Mouse (Mus musculus) right cerebral cortex, postnatal 4 days (tissue): ENCODE data around the gene Kiss1.
"Not testable (repeated sequence)": the region's sequence is repeated elsewhere in the genome, so short reads cannot be mapped to it uniquely, and the experiment has no call there.

Experiments used
- DNase-seq: peaks from one replicate; pipeline ENCODE4 v3.0.0-alpha.2; 2022

Kiss1 gene

DNA sequence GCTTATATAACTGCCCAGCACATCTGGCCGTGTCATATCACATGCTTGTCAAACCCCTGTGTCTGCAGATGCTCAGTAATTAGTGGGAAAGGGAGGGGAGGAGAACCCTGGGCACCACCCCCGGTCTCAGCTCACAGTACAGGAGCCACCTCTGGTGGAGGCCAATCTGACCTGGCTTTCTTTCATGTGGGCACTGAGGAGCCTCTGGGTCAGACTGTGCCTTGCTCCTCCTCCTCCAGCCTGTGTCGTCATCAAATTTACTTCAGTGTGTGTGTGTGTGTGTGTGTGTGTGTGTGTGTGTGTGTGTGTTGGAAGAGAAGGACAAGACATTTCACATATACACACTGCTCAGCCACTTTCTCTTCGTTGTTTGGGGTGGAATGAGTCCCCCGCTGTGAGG, 1.7 kb downstream of the Kiss1 start:
- no peak for DNase-seq

DNA sequence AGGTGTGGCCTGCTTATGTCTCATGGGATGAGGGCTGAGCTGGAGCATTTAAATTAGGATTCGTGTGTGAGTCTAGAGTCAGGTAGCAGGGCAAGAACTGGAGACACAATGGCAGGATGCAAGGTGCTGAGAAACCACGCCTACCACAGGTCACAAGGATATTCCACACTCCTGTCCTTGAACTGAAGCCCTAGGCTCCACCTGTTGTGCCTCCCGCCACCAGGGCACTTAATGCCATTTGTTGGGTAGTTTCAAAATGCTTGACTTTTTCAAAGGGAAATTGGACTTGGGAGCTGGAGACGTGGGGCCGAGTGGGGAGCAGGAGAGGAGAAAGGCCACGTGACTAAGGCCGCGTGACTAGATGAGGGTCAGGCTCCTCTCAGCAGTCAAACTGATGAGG, 4.3 kb downstream of the Kiss1 start:
- no peak for DNase-seq

DNA sequence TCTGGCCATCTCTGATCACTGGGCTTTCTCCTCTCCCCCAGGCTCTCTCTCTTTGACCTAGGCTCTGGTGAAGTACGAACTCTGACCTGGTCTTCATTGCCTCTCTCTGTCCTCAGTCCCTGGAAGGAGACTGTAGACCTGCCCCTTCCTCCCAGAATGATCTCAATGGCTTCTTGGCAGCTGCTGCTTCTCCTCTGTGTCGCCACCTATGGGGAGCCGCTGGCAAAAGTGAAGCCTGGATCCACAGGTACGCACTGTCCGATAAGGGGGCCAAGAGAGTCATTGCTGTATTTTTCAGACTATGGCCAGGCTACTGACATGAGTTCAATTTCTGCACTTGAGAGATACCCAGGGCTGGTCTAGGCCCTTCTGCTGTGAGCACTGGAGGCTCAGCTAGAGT, 5.4 kb downstream of the Kiss1 start:
- no peak for DNase-seq

DNA sequence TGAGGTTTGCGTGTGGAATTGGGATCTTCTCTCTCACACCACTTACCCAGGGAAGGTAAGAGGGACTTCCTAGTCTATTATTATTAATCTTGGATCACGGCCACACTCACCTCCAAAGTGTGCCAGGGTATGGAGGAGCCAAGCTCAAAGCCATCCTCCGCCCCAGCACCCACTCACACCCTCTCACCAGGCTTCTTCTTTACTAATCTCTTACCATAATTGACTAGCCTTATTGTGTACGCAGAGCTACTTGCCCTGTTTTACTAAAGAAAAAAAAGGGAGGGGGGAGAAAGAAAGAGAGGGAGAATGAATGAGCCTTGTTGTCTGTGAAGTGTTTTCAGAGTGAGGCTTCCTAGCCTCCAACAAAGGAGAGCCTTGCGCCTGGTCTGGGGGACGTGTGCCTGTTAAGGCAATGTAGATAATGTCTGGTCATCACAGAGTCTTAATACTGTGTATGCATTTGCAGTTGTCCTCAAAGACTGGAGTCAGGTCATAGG, 6.7 kb downstream of the Kiss1 start:
- no peak for DNase-seq

DNA sequence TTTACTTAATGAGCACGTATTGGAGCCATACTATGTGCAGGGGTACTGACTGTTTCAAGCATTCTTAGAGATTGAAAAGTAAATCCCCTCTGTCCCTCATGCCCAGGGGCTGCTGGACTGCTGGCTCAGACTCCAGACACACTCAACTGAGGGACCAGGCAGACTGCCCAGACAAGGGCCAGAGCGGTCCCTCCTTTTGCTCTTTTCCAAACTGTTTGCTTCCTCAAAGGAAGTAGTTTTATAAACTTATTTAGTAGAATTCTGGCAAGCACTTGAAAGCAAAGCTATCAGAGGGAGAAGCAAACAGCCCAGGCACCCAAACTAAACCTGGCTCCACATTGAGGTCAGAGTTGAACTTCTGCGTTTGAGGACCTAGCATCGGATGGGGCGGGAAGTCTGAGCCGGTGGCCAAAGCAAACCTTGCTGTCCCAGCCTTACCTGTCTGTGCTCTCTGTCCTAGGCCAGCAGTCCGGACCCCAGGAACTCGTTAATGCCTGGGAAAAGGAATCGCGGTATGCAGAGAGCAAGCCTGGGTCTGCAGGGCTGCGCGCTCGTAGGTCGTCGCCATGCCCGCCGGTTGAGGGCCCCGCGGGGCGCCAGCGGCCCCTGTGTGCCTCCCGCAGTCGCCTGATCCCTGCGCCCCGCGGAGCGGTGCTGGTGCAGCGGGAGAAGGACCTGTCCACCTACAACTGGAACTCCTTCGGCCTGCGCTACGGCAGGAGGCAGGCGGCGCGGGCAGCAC, 7.4 kb downstream of the Kiss1 start:
- DNase-seq: peak; percentile 41

DNA sequence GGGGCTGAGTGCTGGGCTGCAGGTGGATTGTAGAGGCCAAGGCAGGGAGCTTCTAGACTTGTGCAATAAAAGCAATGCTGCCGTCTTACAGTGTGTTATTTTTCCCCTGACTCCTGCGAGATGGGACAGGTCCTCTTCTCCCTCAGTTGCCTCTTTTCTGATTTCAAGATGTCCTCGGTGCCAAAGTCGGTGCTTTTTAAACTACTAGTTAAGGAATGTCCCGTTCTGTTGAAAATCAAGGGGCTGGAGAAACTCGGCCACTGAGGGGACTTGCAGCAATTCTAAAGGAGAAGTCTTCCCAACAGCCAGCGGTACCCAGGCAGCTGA, 7.9 kb downstream of the Kiss1 start:
- DNase-seq: no peak

DNA sequence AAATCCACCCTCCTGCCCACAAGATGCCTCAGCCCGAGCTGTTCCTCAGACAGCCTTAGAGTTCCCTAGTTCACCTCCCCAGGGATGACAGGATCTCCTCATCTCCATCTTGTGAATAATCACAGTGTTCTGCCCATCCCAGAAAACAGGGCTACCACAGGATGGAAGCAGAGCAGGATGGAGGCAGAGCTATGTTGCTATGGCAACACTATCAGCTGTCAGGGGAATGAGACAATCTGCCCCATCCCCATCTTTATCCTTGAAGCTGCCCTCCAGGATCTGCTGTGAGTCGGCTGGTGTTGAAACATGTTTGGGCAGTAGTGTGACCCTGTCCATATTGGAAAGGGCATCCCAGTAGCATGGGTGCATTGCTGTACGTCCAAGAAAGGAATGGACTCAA, 9.5 kb downstream of the Kiss1 start:
- DNase-seq: no peak

DNA sequence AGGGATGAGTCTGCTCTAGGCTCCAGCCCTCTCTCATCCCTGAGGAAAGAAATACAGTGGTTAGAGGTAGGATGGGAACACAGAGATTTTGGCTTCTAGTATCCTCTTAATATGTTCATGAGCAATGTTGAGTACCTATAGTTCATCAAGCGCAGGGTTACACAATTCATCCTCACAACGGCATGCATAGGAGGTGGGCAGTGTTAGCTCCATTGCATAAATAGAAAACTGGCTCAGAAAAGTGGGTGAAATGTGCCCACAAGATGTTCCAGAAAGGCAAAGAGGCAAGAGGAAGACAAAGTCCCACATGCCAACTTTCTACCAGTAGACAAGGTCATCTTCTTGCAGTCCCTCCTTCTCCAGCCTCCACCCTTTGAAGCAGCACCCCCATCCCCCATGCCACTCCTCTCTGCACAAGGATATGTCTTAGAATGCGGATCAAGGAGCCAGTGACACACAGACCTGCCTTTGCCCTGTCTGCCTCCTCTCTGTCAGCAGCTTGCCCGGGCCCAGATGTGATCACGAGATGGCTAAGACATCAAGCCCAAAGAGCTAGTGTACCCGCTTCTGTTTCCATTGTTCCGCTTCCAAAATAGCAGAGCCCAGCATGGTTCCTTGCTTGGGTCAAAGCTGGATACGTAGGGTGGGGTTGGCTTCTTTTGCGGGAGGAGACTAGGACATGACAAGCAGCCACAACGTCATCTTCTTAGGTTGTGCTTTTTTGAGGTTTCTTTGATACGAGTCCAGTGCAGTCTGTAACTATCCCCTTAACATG, 11.2 kb downstream of the Kiss1 start:
- DNase-seq: no peak

DNA sequence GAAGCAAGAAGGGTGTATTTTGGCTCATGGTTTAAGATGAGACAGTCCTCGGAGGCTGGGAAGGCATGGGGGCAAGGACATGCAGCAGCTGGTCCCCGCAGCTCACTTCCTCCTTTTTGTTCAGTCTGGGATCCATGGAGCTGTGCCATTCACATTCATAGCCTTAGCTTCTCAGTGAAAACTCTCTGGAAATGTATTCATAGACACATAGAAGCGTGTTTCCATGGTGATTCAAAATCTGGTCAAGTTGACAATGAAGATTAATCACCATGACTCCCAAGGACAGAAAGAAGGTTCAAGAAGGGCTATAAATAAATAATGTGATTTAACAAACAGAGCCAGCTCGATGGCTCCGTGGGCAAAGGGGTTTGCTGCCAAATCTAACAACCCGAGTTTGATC, 12.3 kb downstream of the Kiss1 start:
- DNase-seq: no peak

DNA sequence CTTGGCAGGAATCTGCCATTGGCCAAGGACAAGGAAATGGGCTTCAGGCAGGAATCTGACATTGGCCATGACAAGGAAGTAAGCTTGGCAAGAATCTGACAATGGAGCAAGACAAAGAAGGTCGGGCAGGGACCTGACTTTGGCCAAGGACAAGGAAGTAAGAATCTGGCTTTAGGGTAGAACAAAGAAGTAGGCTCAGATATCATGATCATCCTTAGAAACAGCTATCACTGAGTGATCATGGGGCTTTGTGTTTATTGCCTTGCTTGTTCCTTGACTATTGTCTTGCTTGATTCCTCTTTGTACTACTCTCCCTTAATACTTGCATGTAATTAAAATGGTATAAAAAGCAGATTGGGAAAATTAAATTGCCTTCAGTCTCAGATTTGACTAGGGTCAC, 18.7 kb downstream of the Kiss1 start:
- not testable (repeated sequence) for DNase-seq

DNA sequence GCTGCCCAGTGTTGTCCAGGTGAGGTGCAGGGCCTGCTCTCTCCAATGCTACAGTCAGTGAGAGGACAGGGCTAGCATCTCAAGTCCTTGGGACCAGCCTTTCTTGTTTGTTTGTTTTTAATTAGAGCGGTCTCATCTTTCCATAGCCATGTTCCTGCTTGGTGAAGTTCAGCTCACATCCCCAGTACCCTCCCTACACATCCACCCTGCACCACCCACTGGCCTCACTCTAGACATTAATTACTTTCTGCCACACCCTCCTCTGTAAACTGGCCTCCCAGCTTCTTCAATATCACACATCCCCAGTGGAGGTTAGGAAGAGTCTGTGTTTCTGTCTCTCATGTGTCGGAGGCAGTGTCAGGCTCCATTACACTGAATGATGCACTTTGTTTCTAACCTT, 22.7 kb downstream of the Kiss1 start:
- no peak for DNase-seq

DNA sequence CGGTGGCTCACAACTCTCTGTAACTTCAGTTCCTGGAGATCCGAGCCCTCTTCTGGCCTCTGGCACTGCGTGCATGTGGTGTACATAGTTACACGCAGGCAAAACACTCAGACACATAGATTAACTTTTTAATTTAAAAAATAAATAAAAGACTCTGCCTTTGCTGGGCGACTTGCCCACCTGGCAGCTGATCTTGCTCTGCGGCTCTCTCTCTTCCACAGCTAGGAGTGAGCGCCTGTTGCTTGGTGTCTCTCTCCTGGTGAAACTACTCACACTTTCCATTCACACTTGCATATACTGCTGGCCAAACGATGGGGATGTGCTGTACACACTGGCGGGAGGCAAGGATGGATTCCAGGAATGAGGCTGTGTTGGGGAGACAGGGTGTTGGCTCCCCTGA, 24.9 kb downstream of the Kiss1 start:
- peak; percentile 59 for DNase-seq

DNA sequence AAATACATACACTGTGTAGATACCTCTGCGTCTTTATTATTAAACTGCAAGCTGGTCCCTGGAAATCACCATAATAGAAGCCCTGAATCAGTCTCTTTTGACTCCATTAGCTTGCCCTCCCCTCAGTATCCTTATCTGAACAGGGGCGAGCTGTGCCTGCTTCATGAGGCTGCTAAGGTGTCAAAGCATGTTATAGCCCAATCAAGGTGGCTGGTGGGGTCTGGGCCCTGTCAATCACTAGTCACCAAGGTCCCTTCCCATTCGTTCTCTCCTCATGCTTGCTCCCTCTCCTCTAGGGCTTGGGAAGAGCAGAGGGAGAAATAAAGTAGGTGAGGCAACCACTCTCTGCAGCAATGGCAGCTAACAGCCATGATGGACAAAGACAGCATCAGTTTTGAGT, 25.6 kb downstream of the Kiss1 start:
- DNase-seq: no peak

DNA sequence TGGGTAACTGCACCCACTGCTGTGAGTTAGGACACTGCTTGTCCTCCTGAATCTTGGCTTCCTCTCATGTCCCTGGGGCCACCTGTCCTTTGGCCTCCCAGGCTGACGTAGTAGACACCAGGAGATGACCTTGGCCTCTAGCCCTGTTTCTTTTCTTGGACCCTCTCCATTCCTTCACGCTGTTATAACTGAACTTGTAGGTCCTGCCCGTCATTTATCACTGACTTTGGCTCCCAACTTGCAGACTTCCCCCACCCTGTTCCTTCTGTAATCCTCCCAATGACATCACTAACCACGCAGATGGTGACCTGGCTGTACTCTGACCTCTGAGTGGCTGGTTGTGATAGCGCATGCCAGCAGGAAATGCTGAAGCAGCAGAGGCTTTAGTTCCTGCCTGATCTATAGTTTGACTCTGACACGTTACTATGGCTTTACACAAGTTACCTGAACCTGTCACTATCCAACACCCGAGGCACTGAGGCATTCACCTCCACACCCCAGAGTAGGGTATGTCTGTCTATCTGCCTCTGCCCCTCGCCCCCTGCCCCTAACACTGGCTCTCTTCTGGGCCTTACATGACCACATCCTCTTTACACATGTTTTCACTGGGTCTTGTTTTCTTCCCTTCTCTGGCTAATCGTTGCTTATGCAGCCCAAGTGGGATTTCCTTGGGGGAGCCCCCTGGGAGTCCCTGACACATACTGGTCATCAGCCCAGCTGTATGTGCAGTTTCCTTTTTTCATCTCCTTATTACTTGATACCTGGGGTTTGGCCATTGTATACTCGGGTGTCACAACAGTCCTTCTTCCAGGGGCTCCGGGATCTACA, 26.2 kb downstream of the Kiss1 start:
- DNase-seq: no peak

DNA sequence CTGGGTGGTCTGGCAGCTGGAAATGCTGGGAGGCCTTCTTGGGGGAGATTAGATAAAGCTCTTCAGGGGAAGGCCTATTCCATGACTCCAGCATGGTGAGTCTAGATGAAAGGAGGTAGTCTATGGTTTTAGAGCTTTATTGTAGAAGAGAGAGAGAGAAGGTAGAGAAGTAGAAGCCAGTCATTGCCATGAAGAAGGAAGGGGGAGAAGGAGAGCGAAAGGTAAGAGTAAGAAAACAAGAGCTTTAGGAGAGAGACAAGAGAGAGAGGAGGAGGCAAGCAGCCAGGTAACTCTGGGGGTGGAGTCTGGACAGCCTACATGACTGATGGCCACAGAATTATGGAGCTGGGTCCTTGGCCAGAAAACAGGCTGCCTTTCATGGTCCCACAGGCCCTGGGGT, 28.5 kb downstream of the Kiss1 start, which contains the start of gene Ren1:
Ren1 (plus strand) TSS at position 301 of the 400 bp plus-strand sequence.
- DNase-seq: no peak

DNA sequence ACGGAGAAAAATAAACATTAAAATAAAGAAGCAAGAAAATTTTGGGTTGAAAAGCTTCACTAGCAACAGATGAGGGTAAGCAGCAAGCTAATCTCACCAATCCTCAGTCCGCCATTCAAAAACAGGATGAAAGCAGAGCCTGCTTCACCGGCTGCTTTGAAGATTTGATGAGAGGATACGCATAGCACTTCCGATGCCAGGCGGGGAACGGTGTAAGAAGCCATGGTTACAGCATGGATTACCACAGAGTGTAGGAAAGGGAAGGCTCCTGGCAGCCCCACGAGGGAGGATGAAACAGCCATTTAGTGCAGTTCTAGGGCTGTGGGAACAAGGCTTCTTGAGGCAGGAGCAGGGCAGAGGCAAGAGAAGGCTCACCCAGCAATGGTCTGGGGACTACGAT, 30.1 kb downstream of the Kiss1 start:
- DNase-seq: peak; percentile 51

DNA sequence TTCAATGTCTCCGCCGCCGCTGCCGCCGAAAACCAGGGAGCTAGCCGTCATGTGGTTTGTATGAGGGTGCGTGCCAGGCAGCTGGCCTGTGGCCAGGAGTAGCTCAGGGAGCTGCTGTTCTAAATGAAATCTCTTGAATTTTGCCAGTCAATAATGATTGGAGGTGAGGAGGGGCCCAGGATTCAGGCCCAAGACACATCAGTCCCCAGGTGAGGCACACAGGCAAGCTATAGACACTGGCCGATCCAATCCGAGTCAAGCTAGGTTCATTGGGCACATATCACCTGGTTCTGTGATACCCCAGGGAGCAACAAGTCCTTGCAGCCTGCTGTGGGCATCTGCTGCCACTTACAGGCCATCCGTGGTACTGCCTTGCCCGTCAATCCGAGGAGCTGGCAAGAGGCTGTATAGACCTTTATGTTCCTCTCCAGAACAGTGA, 31.7 kb downstream of the Kiss1 start:
- peak; percentile 87 for DNase-seq

DNA sequence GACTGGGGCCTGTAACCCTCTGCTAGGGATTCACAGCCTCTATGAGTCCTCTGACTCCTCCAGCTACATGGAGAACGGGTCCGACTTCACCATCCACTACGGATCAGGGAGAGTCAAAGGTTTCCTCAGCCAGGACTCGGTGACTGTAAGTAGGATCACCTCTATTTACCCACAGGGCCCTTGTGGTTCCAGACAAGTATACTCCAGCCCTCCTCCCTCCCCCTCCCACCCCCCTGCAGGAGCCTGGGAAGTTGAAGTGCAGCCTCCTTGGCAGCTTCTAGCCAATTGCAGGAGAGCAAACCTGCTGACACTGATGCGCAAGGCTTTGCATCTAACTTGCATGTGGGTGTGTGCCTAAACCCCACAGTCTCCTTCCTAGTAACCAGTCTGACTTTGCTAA, 33.8 kb downstream of the Kiss1 start:
- DNase-seq: no peak

DNA sequence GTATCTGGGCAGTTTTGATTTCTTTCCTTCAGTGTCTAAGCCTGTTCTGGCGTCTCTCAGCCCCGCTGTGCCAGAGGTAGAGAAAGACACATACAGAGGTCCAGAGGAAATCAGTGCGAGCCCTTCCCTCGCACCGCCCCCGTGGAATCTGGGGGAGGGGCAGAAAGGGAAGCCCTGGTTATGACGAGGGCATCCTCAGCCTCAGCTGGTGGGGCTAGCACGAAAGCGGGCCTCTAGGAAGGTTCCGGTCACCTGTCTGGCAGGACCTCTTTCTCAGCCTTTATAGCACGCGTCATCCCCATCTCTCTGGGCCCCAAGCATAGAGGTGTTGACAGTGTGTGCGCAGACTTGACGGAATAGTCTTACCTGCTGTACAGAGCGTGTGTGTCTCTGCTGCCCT, 34.2 kb downstream of the Kiss1 start:
- no peak for DNase-seq

DNA sequence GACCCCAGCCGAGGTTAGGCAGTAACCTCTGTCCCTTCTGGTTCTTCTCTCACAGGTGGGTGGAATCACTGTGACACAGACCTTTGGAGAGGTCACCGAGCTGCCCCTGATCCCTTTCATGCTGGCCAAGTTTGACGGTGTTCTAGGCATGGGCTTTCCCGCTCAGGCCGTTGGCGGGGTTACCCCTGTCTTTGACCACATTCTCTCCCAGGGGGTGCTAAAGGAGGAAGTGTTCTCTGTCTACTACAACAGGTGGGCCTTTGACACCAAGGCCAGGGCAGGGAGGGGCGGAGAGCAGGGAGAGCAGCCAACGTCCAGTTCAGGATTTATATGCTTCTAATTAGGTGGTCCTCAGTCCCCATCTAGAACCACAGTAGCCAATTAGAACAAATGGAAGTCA, 34.7 kb downstream of the Kiss1 start:
- no peak for DNase-seq

DNA sequence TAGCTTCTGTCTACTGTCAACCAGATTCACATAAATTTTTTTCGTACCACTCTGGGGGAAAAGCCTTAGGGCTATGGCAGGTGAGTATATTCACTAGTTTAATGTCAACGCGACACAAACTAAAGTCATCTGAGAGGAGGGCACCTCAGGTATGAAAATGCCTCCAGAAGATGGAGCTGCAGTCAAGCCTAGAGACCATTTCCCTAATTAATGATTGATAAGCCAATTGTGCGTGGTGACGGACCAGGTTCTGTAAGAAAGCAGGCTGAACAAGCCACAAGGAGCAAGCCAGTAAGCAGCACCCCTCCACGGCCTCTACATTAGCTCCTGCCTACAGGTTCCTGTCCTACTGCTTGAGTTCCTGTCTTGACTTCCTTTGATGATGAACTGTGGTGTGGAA, 39.3 kb downstream of the Kiss1 start:
- DNase-seq: no peak

DNA sequence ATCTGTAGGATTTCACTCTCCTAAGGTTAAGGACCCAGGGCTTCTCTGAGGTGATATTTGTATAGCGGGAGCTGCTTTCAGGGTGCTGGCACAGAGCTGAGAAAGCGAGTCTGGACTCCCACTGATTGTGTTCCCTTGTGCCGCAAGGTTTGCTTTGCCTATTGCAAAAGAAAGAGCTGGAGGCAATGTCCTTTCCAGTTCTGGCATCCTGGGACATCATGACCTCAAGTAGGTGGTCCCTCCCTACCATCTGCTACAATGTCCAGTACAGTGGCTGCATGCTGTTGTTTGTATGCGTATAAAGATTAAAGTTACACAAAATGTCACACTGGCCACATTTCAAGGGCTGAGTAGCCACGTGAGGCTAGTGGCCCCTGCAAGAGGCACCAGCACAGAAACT, 40.4 kb downstream of the Kiss1 start:
- no peak for DNase-seq

DNA sequence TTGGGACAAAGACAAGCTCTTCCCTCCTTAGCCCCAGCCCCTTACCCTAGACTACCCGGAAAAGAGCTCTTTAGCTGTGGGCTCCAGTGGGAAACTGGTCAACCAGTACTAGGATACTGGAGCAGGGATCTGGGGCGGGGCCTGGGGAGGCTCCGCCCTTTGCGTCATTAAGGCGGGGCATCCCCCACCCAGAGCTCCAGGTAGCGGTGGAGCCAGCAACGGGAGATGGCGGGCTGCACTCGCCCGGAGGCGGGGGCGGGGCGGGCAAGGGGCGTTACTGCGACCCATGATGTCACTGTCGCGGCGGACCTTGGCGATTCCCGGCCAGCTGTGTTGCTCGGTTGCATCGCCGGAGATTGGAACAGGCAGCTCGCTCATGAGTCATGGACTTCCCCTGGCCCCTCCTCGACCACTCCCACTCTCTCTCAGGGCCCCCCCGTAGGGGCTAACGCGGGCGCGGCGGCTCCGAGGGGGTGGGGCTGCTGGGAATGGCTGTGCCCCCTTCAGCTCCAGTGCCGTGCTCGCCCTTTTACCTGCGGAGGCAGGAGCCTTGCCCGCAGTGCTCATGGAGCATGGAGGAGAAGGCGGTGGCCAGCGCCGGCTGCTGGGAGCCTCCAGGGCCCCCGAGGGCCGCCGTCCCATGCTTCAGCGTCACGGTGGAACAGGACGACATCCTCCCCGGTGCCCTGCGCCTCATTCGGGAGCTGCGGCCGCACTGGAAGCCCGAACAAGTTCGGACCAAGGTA, 41.8 kb downstream of the Kiss1 start, which contains the start of gene Etnk2:
Etnk2 (plus strand) TSS at position 297 of the 746 bp plus-strand sequence.
- peak; percentile 71 for DNase-seq
